Mouse (Mus musculus): ENCODE data around the gene Jph2. TPM values are rescaled to one million over a fixed set of nuclear protein-coding genes. Genes with fewer than 3 reads are reported as not detected.

Gene Jph2
- 0.19 TPM in 2 replicates for polyA plus RNA-seq (2014; fragmentation: Nextera tagmentation; extraction: Ambion mirVana)

- Histone ChIP-seq H3K4me3 (ENCODE audit: low read depth, low read length) (no peak within 1 kb of the TSS), H3K9ac (ENCODE audit: low read length) (peak within 1 kb of the TSS; percentile 48), H3K4me1 (ENCODE audit: control insufficient read depth, insufficient read depth, low read length) (peaks cover 7% of the 10 kb centered on the region), H3K27ac (ENCODE audit: low read depth, low read length) (no peak within 1 kb of the TSS), H3K4me2 (peak within 1 kb of the TSS; percentile 31), H3K27me3 (ENCODE audit: control insufficient read depth, insufficient read depth, low read length) (no peaks in the 10 kb centered on the region), H3K36me3 (ENCODE audit: control insufficient read depth, insufficient read depth, low read length) (no peaks in the 10 kb centered on the region), H3K9me3 (ENCODE audit: control insufficient read depth, low read length) (no peaks in the 10 kb centered on the region)
- DNase-seq (ENCODE audit: low spot score, missing footprints) (no peak), ATAC-seq (ENCODE audit: low FRiP score) (peak; percentile 56)
- WGBS, result 8% methylated on average over 10 of the region's 10 CpGs
Observed at GRCm38 (mm10) chr2:163397905-163398304, at the start of gene Jph2. Gene Jph2 (minus strand): TSS chr2:163397993.

- Histone ChIP-seq H3K27me3 (ENCODE audit: control insufficient read depth, insufficient read depth, low read length) (no peaks in the 10 kb centered on the region), H3K9ac (ENCODE audit: low read length) (no peak overlapping the region), H3K4me2 (no peak overlapping the region), H3K36me3 (ENCODE audit: control insufficient read depth, insufficient read depth, low read length) (no peaks in the 10 kb centered on the region), H3K27ac (ENCODE audit: low read depth, low read length) (no peak overlapping the region), H3K9me3 (ENCODE audit: control insufficient read depth, low read length) (no peaks in the 10 kb centered on the region), H3K4me3 (ENCODE audit: low read depth, low read length) (no peak overlapping the region), H3K4me1 (ENCODE audit: control insufficient read depth, insufficient read depth, low read length) (no peaks in the 10 kb centered on the region)
- WGBS, result 80% methylated on average over 12 of the region's 12 CpGs
- DNase-seq (ENCODE audit: low spot score, missing footprints) (no peak), ATAC-seq (ENCODE audit: low FRiP score) (no peak)
Observed at GRCm38 (mm10) chr2:163447375-163447774, 49.6 kb upstream of the Jph2 start.

DNA sequence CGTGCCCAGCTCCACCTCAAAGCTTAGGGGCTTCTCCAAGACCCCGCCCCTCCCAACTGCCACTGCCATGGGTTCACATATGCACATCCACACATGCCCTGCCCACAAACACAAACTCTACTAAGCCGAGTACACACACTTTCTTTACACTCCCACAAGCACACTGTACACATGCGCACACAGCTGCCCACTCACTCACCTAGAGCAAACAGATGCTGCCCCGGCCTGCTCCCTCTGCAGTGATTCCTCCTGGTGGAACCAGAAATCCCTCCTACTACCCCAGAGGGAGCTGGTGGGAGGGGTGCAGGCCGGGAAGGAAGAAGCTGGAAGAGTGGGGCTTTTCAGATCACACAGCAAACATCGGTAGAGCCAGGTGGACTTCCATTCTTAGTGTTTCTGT, 46.2 kb upstream of the Jph2 start:
- Histone ChIP-seq H3K36me3 (ENCODE audit: control insufficient read depth, insufficient read depth, low read length) (no peaks in the 10 kb centered on the region), H3K27ac (ENCODE audit: low read depth, low read length) (no peak overlapping the region), H3K27me3 (ENCODE audit: control insufficient read depth, insufficient read depth, low read length) (no peaks in the 10 kb centered on the region), H3K4me3 (ENCODE audit: low read depth, low read length) (no peak overlapping the region), H3K4me1 (ENCODE audit: control insufficient read depth, insufficient read depth, low read length) (peaks cover 2% of the 10 kb centered on the region; the same call in 1 of the 2 replicates), H3K4me2 (no peak overlapping the region), H3K9ac (ENCODE audit: low read length) (no peak overlapping the region), H3K9me3 (ENCODE audit: control insufficient read depth, low read length) (no peaks in the 10 kb centered on the region)
- DNase-seq (ENCODE audit: low spot score, missing footprints) (no peak), ATAC-seq (ENCODE audit: low FRiP score) (no peak)
- WGBS, result 72% methylated on average over 7 of the region's 7 CpGs

- H3K4me3 ChIP-seq (ENCODE audit: low read depth, low read length), result no peak overlapping the region
- WGBS, result 66% methylated on average over 6 of the region's 6 CpGs
- no peak for ATAC-seq (ENCODE audit: low FRiP score)
- H3K4me2 ChIP-seq, result no peak overlapping the region
- H3K9ac ChIP-seq (ENCODE audit: low read length), result no peak overlapping the region
- no peaks in the 10 kb centered on the region for H3K9me3 ChIP-seq (ENCODE audit: control insufficient read depth, low read length)
- H3K4me1 ChIP-seq (ENCODE audit: control insufficient read depth, insufficient read depth, low read length), result peaks cover 4% of the 10 kb centered on the region; the same call in 1 of the 2 replicates
- H3K27ac ChIP-seq (ENCODE audit: low read depth, low read length), result no peak overlapping the region
- peak; percentile 70 for DNase-seq (ENCODE audit: low spot score, missing footprints)
- no peaks in the 10 kb centered on the region for H3K27me3 ChIP-seq (ENCODE audit: control insufficient read depth, insufficient read depth, low read length)
- H3K36me3 ChIP-seq (ENCODE audit: control insufficient read depth, insufficient read depth, low read length), result no peaks in the 10 kb centered on the region
Observed at GRCm38 (mm10) chr2:163443543-163443942, 45.8 kb upstream of the Jph2 start.

- Histone ChIP-seq H3K27me3 (ENCODE audit: control insufficient read depth, insufficient read depth, low read length) (no peaks in the 10 kb centered on the region), H3K9me3 (ENCODE audit: control insufficient read depth, low read length) (no peaks in the 10 kb centered on the region), H3K4me1 (ENCODE audit: control insufficient read depth, insufficient read depth, low read length) (peaks cover 4% of the 10 kb centered on the region; the same call in 1 of the 2 replicates), H3K9ac (ENCODE audit: low read length) (no peak overlapping the region; the same call in 1 of the 2 replicates), H3K36me3 (ENCODE audit: control insufficient read depth, insufficient read depth, low read length) (no peaks in the 10 kb centered on the region), H3K4me2 (peak overlapping the region; percentile 81), H3K27ac (ENCODE audit: low read depth, low read length) (no peak overlapping the region), H3K4me3 (ENCODE audit: low read depth, low read length) (peak overlapping the region; percentile 55)
- DNase-seq (ENCODE audit: low spot score, missing footprints) (no peak), ATAC-seq (ENCODE audit: low FRiP score) (no peak)
- WGBS, result 93% methylated on average over 1 of the region's 1 CpGs
Observed at GRCm38 (mm10) chr2:163439488-163439887, 41.7 kb upstream of the Jph2 start.

DNA sequence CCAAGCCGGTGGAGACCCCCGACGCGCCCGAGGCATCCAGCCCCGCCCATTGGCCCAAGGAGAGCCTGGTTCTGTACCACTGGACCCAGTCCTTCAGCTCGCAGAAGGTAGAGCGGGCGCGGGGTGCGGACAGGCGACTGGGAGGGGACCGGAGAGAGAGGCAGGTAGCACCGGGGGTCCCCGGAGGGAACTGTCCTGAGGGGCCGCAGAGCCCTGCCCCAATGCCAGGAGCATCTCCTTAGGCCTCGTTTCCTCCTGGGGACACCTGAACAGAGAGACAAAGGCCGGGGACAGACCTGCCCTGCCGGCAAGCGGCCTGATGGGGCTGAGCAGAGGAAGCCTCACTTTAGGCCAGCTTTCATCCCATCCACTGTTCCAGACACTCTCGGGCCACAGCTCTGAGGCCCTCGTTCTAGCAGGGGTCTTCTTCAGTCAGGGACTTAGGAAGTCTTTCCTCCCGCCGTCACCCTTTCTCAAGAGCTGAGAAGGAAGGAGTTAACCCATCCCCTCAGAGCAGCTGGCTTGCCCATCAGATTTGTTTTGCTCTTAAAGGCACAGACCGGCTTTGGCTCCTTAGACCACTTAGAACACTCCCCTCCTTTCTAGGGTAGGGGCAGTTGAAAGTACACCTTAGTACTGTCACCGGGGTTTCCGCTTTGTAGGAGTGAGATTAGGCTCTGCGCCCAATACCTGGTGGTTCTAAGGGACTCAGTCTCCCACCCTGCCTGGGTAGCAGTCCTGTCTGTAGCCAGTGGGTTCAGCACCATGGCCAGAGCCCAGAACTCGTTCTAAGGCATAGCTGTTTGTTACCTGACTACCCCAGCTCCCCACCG, 41.0 kb upstream of the Jph2 start:
- Histone ChIP-seq H3K4me2 (peak overlapping the region; percentile 81), H3K4me3 (ENCODE audit: low read depth, low read length) (peak overlapping the region; percentile 55), H3K27ac (ENCODE audit: low read depth, low read length) (peak overlapping the region; percentile 51; the same call in 1 of the 2 replicates), H3K27me3 (ENCODE audit: control insufficient read depth, insufficient read depth, low read length) (no peaks in the 10 kb centered on the region), H3K4me1 (ENCODE audit: control insufficient read depth, insufficient read depth, low read length) (peaks cover 4% of the 10 kb centered on the region; the same call in 1 of the 2 replicates), H3K36me3 (ENCODE audit: control insufficient read depth, insufficient read depth, low read length) (no peaks in the 10 kb centered on the region), H3K9ac (ENCODE audit: low read length) (peak overlapping the region; percentile 83), H3K9me3 (ENCODE audit: control insufficient read depth, low read length) (no peaks in the 10 kb centered on the region)
- 2% methylated on average over 28 of the region's 30 CpGs for WGBS
- ATAC-seq (ENCODE audit: low FRiP score) (peak; percentile 67), DNase-seq (ENCODE audit: low spot score, missing footprints) (peak; percentile 93)

DNA sequence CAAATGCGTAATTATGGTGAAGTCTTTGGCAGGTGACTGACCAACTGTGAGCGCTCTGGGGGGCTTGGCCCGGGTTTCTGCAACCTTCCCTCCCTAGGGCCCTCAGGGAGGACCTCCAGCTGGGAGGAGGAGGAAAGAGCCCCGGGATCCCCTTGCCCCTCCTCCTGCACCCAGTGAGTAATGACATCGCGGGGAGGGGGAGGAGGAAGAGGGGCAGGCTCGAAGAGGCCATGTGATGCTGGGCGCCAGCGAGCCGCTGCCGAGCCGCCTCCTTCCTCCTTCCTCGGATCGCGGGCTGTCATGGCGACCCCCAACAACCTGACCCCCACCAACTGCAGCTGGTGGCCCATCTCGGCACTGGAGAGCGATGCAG, 40.4 kb upstream of the Jph2 start, which contains the start of gene Gdap1l1:
Gene Gdap1l1, plus strand, starts transcription at position 231 of the 373 bp plus-strand sequence.
- DNase-seq (ENCODE audit: low spot score, missing footprints), result peak; percentile 92
- Histone ChIP-seq H3K9me3 (ENCODE audit: control insufficient read depth, low read length) (no peaks in the 10 kb centered on the region), H3K9ac (ENCODE audit: low read length) (peak within 1 kb of the TSS; percentile 83), H3K4me2 (peak within 1 kb of the TSS; percentile 81), H3K27me3 (ENCODE audit: control insufficient read depth, insufficient read depth, low read length) (no peaks in the 10 kb centered on the region), H3K36me3 (ENCODE audit: control insufficient read depth, insufficient read depth, low read length) (no peaks in the 10 kb centered on the region), H3K27ac (ENCODE audit: low read depth, low read length) (peak within 1 kb of the TSS; percentile 51; the same call in 1 of the 2 replicates), H3K4me1 (ENCODE audit: control insufficient read depth, insufficient read depth, low read length) (peaks cover 4% of the 10 kb centered on the region; the same call in 1 of the 2 replicates), H3K4me3 (ENCODE audit: low read depth, low read length) (peak within 1 kb of the TSS; percentile 55)
- WGBS, result 0% methylated on average over 16 of the region's 18 CpGs
- ATAC-seq (ENCODE audit: low FRiP score), result peak; percentile 86

DNA sequence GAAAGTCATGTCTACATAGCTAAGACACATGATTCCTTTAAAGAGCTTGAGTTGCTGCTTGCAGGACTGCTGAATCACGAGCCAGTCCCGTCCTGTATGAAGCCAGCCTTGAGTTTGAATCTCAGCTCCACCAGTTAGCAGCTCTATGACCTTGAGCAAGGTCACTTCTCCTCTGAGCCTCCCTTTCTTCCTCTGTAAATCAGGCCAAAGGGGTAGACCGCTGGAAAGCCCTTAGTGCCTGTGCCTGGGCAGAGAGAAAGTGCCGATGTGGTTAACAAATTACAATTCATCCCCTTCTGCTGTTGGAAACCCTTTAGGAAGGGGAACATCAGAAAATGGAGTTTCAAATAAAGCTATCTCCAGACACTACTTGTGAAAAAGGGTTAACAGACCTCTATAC, 40.0 kb upstream of the Jph2 start:
- ATAC-seq (ENCODE audit: low FRiP score) (no peak; the same call in 1 of the 2 replicates), DNase-seq (ENCODE audit: low spot score, missing footprints) (no peak)
- H3K36me3 ChIP-seq (ENCODE audit: control insufficient read depth, insufficient read depth, low read length), result no peaks in the 10 kb centered on the region
- peaks cover 4% of the 10 kb centered on the region; the same call in 1 of the 2 replicates for H3K4me1 ChIP-seq (ENCODE audit: control insufficient read depth, insufficient read depth, low read length)
- WGBS, result 43% methylated on average over 4 of the region's 4 CpGs
- peak overlapping the region; percentile 81 for H3K4me2 ChIP-seq
- peak overlapping the region; percentile 55 for H3K4me3 ChIP-seq (ENCODE audit: low read depth, low read length)
- no peak overlapping the region for H3K27ac ChIP-seq (ENCODE audit: low read depth, low read length)
- peak overlapping the region; percentile 83 for H3K9ac ChIP-seq (ENCODE audit: low read length)
- H3K27me3 ChIP-seq (ENCODE audit: control insufficient read depth, insufficient read depth, low read length), result no peaks in the 10 kb centered on the region
- H3K9me3 ChIP-seq (ENCODE audit: control insufficient read depth, low read length), result no peaks in the 10 kb centered on the region

DNA sequence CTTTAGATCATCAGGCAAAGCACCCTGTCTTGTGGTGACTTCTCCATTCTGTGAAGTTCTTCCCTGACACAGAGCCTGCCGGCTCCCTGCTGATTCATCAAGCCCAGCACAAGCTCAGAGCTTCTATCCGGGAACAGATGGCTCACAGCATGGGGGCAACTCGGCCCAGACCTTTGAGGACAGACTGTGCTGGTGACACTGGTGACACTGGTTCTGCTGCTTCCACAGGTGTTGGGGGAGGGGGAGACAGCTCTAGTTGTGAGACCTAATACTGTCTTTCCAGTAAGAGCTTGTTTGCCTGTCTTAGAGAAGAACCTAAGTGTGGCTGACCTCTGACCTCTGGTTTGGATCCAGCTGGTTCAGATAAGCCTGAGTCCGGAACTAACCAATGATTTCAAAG, 36.2 kb upstream of the Jph2 start:
- no peak overlapping the region for H3K4me2 ChIP-seq
- 35% methylated on average over 4 of the region's 4 CpGs for WGBS
- ATAC-seq (ENCODE audit: low FRiP score) (no peak), DNase-seq (ENCODE audit: low spot score, missing footprints) (no peak)
- H3K9ac ChIP-seq (ENCODE audit: low read length), result no peak overlapping the region
- no peaks in the 10 kb centered on the region for H3K27me3 ChIP-seq (ENCODE audit: control insufficient read depth, insufficient read depth, low read length)
- no peaks in the 10 kb centered on the region for H3K36me3 ChIP-seq (ENCODE audit: control insufficient read depth, insufficient read depth, low read length)
- no peak overlapping the region for H3K4me3 ChIP-seq (ENCODE audit: low read depth, low read length)
- H3K27ac ChIP-seq (ENCODE audit: low read depth, low read length), result no peak overlapping the region
- H3K9me3 ChIP-seq (ENCODE audit: control insufficient read depth, low read length), result no peaks in the 10 kb centered on the region
- H3K4me1 ChIP-seq (ENCODE audit: control insufficient read depth, insufficient read depth, low read length), result peaks cover 3% of the 10 kb centered on the region; the same call in 1 of the 2 replicates

Measured in midbrain, embryonic 11.5 days (tissue).